Mouse (Mus musculus) MEL (cell line): ENCODE results near the gene Rdh11. TPM values are rescaled to one million over a fixed set of nuclear protein-coding genes. Genes with fewer than 3 reads are reported as not detected.

Source experiments
- DNase-seq: peaks from one replicate; pipeline ENCODE4 v3.0.0; 2011; ENCODE audit warnings: low read depth, low spot score
- H3K27ac ChIP-seq: 2 replicates; pipeline ENCODE4 v1.5.1; 2012; ENCODE audit warnings: low read depth, mild to moderate bottlenecking, control low read depth, low read length, moderate library complexity; ENCODE audit not compliant: control insufficient read depth
- H3K27me3 ChIP-seq, 2 experiments: fragments of 150-350 bp in 1 of 2; sonication (generic) in 1 of 2; 2 replicates each; pipeline ENCODE4 v1.6.1; 2012; ENCODE audit warnings: low read length in 2 of 2, mild to moderate bottlenecking in 2 of 2, improper control_type of control experiment in 1 of 2, moderate library complexity in 1 of 2; ENCODE audit not compliant: insufficient read depth in 2 of 2, control insufficient read depth in 1 of 2
- H3K36me3 ChIP-seq, 2 experiments: 2 replicates each; pipeline ENCODE4 v1.6.1; 2012 to 2014; ENCODE audit warnings: low read length in 2 of 2, improper control_type of control experiment in 1 of 2, inconsistent platforms in 1 of 2, mild to moderate bottlenecking in 1 of 2; ENCODE audit not compliant: insufficient read depth in 2 of 2, control insufficient read depth in 1 of 2
- H3K4me1 ChIP-seq, 2 experiments: fragments of 150-350 bp in 1 of 2; sonication (generic) in 1 of 2; 2 replicates each; pipeline ENCODE4 v1.6.1; 2012; ENCODE audit warnings: low read length in 2 of 2, improper control_type of control experiment in 1 of 2, mild to moderate bottlenecking in 1 of 2; ENCODE audit not compliant: insufficient read depth in 2 of 2, control insufficient read depth in 1 of 2
- H3K4me3 ChIP-seq, 2 experiments: fragments of 150-350 bp in 1 of 2; sonication (generic) in 1 of 2; 2 replicates each; pipeline ENCODE4 v1.5.1; 2012; ENCODE audit warnings: low read depth in 2 of 2, low read length in 2 of 2, mild to moderate bottlenecking in 2 of 2, moderate library complexity in 2 of 2, control low read depth in 1 of 2, improper control_type of control experiment in 1 of 2; ENCODE audit not compliant: control insufficient read depth in 1 of 2, insufficient read depth in 1 of 2
- H3K79me2 ChIP-seq: 2 replicates; pipeline ENCODE4 v1.6.1; 2012; ENCODE audit warnings: mild to moderate bottlenecking, low read length, moderate library complexity; ENCODE audit not compliant: control insufficient read depth, poor library complexity, insufficient read depth
- H3K9ac ChIP-seq: 2 replicates; pipeline ENCODE4 v1.6.1; 2012; ENCODE audit warnings: low read depth, mild to moderate bottlenecking, control low read depth, low read length, moderate library complexity; ENCODE audit not compliant: control insufficient read depth, poor library complexity, severe bottlenecking
- H3K9me3 ChIP-seq: fragments of 150-350 bp; sonication (generic); replicated peaks from 2 replicates; pipeline ENCODE4 v1.6.1; 2012; ENCODE audit warnings: mild to moderate bottlenecking, low read length, improper control_type of control experiment, moderate library complexity; ENCODE audit not compliant: insufficient read depth
- CHD1 ChIP-seq: IDR thresholded peaks from 2 replicates; pipeline ENCODE4 v1.6.1; 2012; ENCODE audit warnings: low read depth, mild to moderate bottlenecking, inconsistent platforms, low read length, improper control_type of control experiment
- CHD2 ChIP-seq: IDR thresholded peaks from 2 replicates; pipeline ENCODE4 v1.6.1; 2011; ENCODE audit warnings: low read length, improper control_type of control experiment
- CTCF ChIP-seq, 3 experiments: IDR thresholded peaks in 2 of 3; conservative IDR thresholded peaks in 1 of 3; 2 replicates each; pipeline ENCODE4 v1.5.1; 2011 to 2012; ENCODE audit warnings: low read length in 3 of 3, low read depth in 2 of 3, mild to moderate bottlenecking in 2 of 3, improper control_type of control experiment in 1 of 3, inconsistent platforms in 1 of 3, mixed read lengths in 1 of 3, moderate library complexity in 1 of 3; ENCODE audit not compliant: control insufficient read depth in 1 of 3, insufficient read depth in 1 of 3, poor library complexity in 1 of 3, severe bottlenecking in 1 of 3
- ELF1 ChIP-seq: IDR thresholded peaks from 2 replicates; pipeline ENCODE4 v1.6.1; 2014; ENCODE audit warnings: low read depth, mild to moderate bottlenecking, inconsistent platforms, low read length, improper control_type of control experiment, moderate library complexity
- EP300 ChIP-seq, 2 experiments: IDR thresholded peaks; 2 replicates each; pipeline ENCODE4 v1.6.1; 2011; ENCODE audit warnings: improper control_type of control experiment in 2 of 2, low read length in 2 of 2, low read depth in 1 of 2, mild to moderate bottlenecking in 1 of 2
- ETS1 ChIP-seq: IDR thresholded peaks from 2 replicates; pipeline ENCODE4 v1.6.1; 2012; ENCODE audit warnings: low read depth, mild to moderate bottlenecking, inconsistent platforms, low read length, improper control_type of control experiment, moderate library complexity
- GABPA ChIP-seq: IDR thresholded peaks from 2 replicates; pipeline ENCODE4 v1.6.1; 2012; ENCODE audit warnings: low read depth, mild to moderate bottlenecking, inconsistent platforms, low read length, improper control_type of control experiment, moderate library complexity
- GATA1 ChIP-seq: IDR thresholded peaks from 2 replicates; pipeline ENCODE4 v1.6.1; 2011; ENCODE audit warnings: low read depth, low read length, improper control_type of control experiment
- HCFC1 ChIP-seq: IDR thresholded peaks from 2 replicates; pipeline ENCODE4 v1.6.1; 2012; ENCODE audit warnings: low read depth, mild to moderate bottlenecking, inconsistent platforms, low read length, improper control_type of control experiment, moderate library complexity
- JUND ChIP-seq: IDR thresholded peaks from 2 replicates; pipeline ENCODE4 v1.6.1; 2011; ENCODE audit warnings: low read depth, mild to moderate bottlenecking, improper control_type of control experiment, low read length
- KAT2A ChIP-seq: conservative IDR thresholded peaks from 2 replicates; pipeline ENCODE4 v1.6.1; 2012; ENCODE audit warnings: low read depth, low read length, improper control_type of control experiment, inconsistent platforms
- MAFK ChIP-seq: IDR thresholded peaks from 2 replicates; pipeline ENCODE4 v1.6.1; 2011; ENCODE audit warnings: low read depth, mild to moderate bottlenecking, low read length, improper control_type of control experiment, borderline replicate concordance
- MAX ChIP-seq: IDR thresholded peaks from 2 replicates; pipeline ENCODE4 v1.6.1; 2011; ENCODE audit warnings: low read length, improper control_type of control experiment
- MAZ ChIP-seq: IDR thresholded peaks from 2 replicates; pipeline ENCODE4 v1.6.1; 2012; ENCODE audit warnings: low read depth, mild to moderate bottlenecking, inconsistent platforms, low read length, improper control_type of control experiment
- MEF2A ChIP-seq: IDR thresholded peaks from 2 replicates; pipeline ENCODE4 v1.6.1; 2014; ENCODE audit warnings: low read depth, mild to moderate bottlenecking, inconsistent platforms, low read length, improper control_type of control experiment; ENCODE audit not compliant: poor library complexity, insufficient replicate concordance, severe bottlenecking; ENCODE audit errors: extremely low read depth
- MXI1 ChIP-seq: IDR thresholded peaks from 2 replicates; pipeline ENCODE4 v1.6.1; 2011; ENCODE audit warnings: mild to moderate bottlenecking, low read depth, low read length, improper control_type of control experiment
- NELFE ChIP-seq: IDR thresholded peaks from 2 replicates; pipeline ENCODE4 v1.6.1; 2011; ENCODE audit warnings: low read depth, low read length, improper control_type of control experiment
- NRF1 ChIP-seq: IDR thresholded peaks from 2 replicates; pipeline ENCODE4 v1.6.1; 2014; ENCODE audit warnings: low read depth, mild to moderate bottlenecking, inconsistent platforms, low read length, improper control_type of control experiment, moderate library complexity; ENCODE audit not compliant: poor library complexity, insufficient read depth, severe bottlenecking
- POLR2A ChIP-seq, 2 experiments: IDR thresholded peaks; 2 replicates each; pipeline ENCODE4 v1.6.1; 2011 to 2012; ENCODE audit warnings: low read length in 2 of 2, mild to moderate bottlenecking in 2 of 2, control low read depth in 1 of 2, improper control_type of control experiment in 1 of 2, low read depth in 1 of 2, moderate library complexity in 1 of 2; ENCODE audit not compliant: control insufficient read depth in 1 of 2, insufficient read depth in 1 of 2, poor library complexity in 1 of 2
- POLR2AphosphoS2 ChIP-seq: IDR thresholded peaks from 2 replicates; pipeline ENCODE4 v1.6.1; 2011; ENCODE audit warnings: low read length, improper control_type of control experiment
- POLR2AphosphoS5 ChIP-seq: IDR thresholded peaks from 2 replicates; pipeline ENCODE4 v1.6.1; 2012; ENCODE audit warnings: low read depth, borderline replicate concordance, mild to moderate bottlenecking, inconsistent platforms, low read length, moderate library complexity, mixed read lengths
- RAD21 ChIP-seq: IDR thresholded peaks from 2 replicates; pipeline ENCODE4 v1.6.1; 2011; ENCODE audit warnings: mild to moderate bottlenecking, low read depth, low read length, improper control_type of control experiment
- RCOR1 ChIP-seq: IDR thresholded peaks from 2 replicates; pipeline ENCODE4 v1.6.1; 2012; ENCODE audit warnings: low read depth, mild to moderate bottlenecking, inconsistent platforms, low read length, improper control_type of control experiment
- SIN3A ChIP-seq: IDR thresholded peaks from 2 replicates; pipeline ENCODE4 v1.6.1; 2012; ENCODE audit warnings: low read length, improper control_type of control experiment, inconsistent platforms
- TAL1 ChIP-seq: IDR thresholded peaks from 2 replicates; pipeline ENCODE4 v1.6.1; 2012; ENCODE audit warnings: mild to moderate bottlenecking, inconsistent platforms, low read length, moderate library complexity, mixed read lengths
- TBP ChIP-seq: IDR thresholded peaks from 2 replicates; pipeline ENCODE4 v1.8.0; 2011; ENCODE audit warnings: low read depth, low read length, improper control_type of control experiment
- TCF12 ChIP-seq: IDR thresholded peaks from 2 replicates; pipeline ENCODE4 v1.6.1; 2014; ENCODE audit warnings: low read depth, mild to moderate bottlenecking, inconsistent platforms, low read length, improper control_type of control experiment, moderate library complexity
- UBTF ChIP-seq: IDR thresholded peaks from 2 replicates; pipeline ENCODE4 v1.6.1; 2012; ENCODE audit warnings: low read depth, mild to moderate bottlenecking, inconsistent platforms, low read length, improper control_type of control experiment, moderate library complexity, borderline replicate concordance; ENCODE audit not compliant: insufficient read depth
- USF1 ChIP-seq: IDR thresholded peaks from 2 replicates; pipeline ENCODE4 v1.6.1; 2014; ENCODE audit warnings: low read depth, mild to moderate bottlenecking, inconsistent platforms, low read length, improper control_type of control experiment, moderate library complexity
- USF2 ChIP-seq, 2 experiments: IDR thresholded peaks; 2 replicates each; pipeline ENCODE4 v1.6.1; 2011 to 2012; ENCODE audit warnings: improper control_type of control experiment in 2 of 2, low read length in 2 of 2, borderline replicate concordance in 1 of 2, inconsistent platforms in 1 of 2, low read depth in 1 of 2, mild to moderate bottlenecking in 1 of 2; ENCODE audit not compliant: insufficient read depth in 1 of 2
- ZC3H11A ChIP-seq: IDR thresholded peaks from 2 replicates; pipeline ENCODE4 v1.6.1; 2012; ENCODE audit warnings: low read depth, mild to moderate bottlenecking, inconsistent platforms, low read length, improper control_type of control experiment
- ZKSCAN1 ChIP-seq: IDR thresholded peaks from 2 replicates; pipeline ENCODE4 v1.6.1; 2012; ENCODE audit warnings: low read depth, mild to moderate bottlenecking, inconsistent platforms, low read length, improper control_type of control experiment, moderate library complexity
- ZMIZ1 ChIP-seq: IDR thresholded peaks from 2 replicates; pipeline ENCODE4 v1.6.1; 2012; ENCODE audit warnings: low read depth, mild to moderate bottlenecking, inconsistent platforms, low read length, improper control_type of control experiment, moderate library complexity
- ZNF384 ChIP-seq: IDR thresholded peaks from 2 replicates; pipeline ENCODE4 v1.6.1; 2012; ENCODE audit warnings: low read depth, mild to moderate bottlenecking, inconsistent platforms, low read length, improper control_type of control experiment
- polyA plus RNA-seq, 2 experiments: library from polyadenylated mRNA; stranded (reverse) in 1 of 2; unstranded in 1 of 2; fragments of >175 nt in 1 of 2; fragments of >200 nt in 1 of 2; gene quantifications; 2 replicates each; pipeline versions ENCODE4 v1.2.1 to v1.2.4; 2012; ENCODE audit warnings: low replicate concordance in 2 of 2, low read depth in 1 of 2; ENCODE audit not compliant: insufficient read length in 2 of 2, insufficient read depth in 1 of 2, missing spikeins in 1 of 2
- total RNA-seq: library from RNA; depleted of rRNA; stranded (reverse); fragments of 300-350 nt; gene quantifications from 2 replicates; pipeline ENCODE4 v1.2.3, GENCODE M21; 2012

Rdh11 gene
- total and polyA plus RNA-seq, 3 experiments, result 22.0 to 44.5 (median 29.8) TPM

DNA sequence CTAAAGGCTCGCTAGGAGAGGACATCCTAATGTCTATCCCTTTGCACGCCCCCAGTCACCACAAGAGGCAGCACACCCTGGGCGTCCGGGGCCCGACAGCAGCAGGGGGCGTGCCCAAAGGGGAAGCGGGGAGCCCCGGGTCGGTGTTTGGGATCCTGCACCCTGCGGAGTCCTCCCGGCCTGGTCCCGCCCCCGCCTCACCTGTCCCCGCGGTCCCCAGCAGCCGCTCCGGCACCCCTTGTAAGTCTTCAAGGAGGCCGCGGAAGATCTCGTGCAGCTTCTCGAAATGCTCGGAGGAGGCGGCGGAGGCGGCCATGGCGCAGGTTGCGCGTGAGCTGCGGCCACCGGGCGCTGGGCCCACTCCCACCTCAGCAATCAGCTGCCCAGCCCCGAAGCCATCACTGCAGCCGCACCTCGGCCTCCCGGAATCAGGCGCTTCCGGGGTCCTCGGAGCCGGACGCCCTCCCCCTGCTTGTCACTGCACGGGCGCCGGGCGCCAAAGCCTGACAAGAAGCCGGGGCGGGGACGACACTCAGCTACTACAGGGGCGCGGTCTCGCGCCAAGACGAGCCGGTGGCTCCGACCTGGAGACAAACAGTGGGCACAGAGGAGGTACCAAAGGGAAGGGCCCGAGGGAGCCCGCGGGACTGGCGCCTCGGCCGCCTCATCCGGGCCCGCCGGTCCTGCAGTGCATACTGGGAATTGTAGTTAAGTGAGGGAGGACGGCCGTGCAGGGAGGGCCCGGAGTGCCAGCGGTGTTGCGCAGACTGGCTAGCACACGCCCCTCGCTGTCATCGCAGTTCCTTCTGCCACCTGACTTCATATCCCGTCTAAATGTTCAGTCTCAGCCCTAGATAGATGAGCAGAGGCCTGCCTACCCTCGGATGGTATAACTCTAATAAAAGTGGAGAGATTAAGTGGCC is 19.8 kb downstream of the Rdh11 start, which contains the start of gene Vti1b:
Gene Vti1b (minus strand): TSS at position 649 of the 923 bp plus-strand sequence.
- Histone ChIP-seq H3K4me3 (peak within 1 kb of the TSS; percentile 77 to 88), H3K27ac (peak within 1 kb of the TSS; percentile 96), H3K27me3 (no peaks in the 10 kb centered on the region), H3K36me3 (peaks cover 0 to 22% of the 10 kb centered on the region in 2 experiments), H3K4me1 (peaks cover 9 to 10% of the 10 kb centered on the region in 2 experiments), H3K9ac (peak within 1 kb of the TSS; percentile 98), H3K9me3 (no peaks in the 10 kb centered on the region), H3K79me2 (peaks cover 21% of the 10 kb centered on the region)
- TF ChIP-seq UBTF, result no peak
- TF ChIP-seq MEF2A, result no peak
- no peak for TF ChIP-seq ZNF384
- peak; percentile 38; the same call in 1 of the 2 replicates for TF ChIP-seq POLR2AphosphoS2
- TF ChIP-seq TAL1, result no peak
- TF ChIP-seq MAZ, result peak; percentile 63; the same call in 1 of the 2 replicates
- peak; percentile 97 for TF ChIP-seq MXI1
- TF ChIP-seq TCF12, result peak; percentile 26; the same call in 1 of the 2 replicates
- TF ChIP-seq GABPA, result no peak
- no peak for TF ChIP-seq RCOR1
- TF ChIP-seq EP300 (IDR thresholded peaks at IDR 0.05; ENCODE audit: low read depth in 1 of 2, low read length in 2 of 2), result no peak
- TF ChIP-seq MAX, result peak; percentile 99
- no peak for TF ChIP-seq GATA1
- TF ChIP-seq USF1, result peak; percentile 67
- TF ChIP-seq NRF1, result peak; percentile 68
- peak; percentile 68; the same call in 1 of the 2 replicates for TF ChIP-seq TBP
- no peak for TF ChIP-seq CHD1
- no peak for TF ChIP-seq POLR2AphosphoS5
- peak; percentile 87; the same call in 1 of the 2 replicates for TF ChIP-seq KAT2A
- TF ChIP-seq JUND, result no peak
- peak; percentile 88 for TF ChIP-seq SIN3A
- no peak for TF ChIP-seq RAD21
- TF ChIP-seq ZC3H11A, result no peak
- TF ChIP-seq CHD2, result no peak
- TF ChIP-seq ELF1, result peak; percentile 95
- peak in 2 of 3 experiments; percentile 46 to 48; a peak in 5 of 6 replicates for TF ChIP-seq CTCF (IDR thresholded peaks at IDR 0.05 in 2 of 3, conservative IDR thresholded peaks at IDR 0.05 in 1 of 3; ENCODE audit: control insufficient read depth in 1 of 3, insufficient read depth in 1 of 3, low read depth in 2 of 3, low read length in 3 of 3, poor library complexity in 1 of 3, severe bottlenecking in 1 of 3)
- TF ChIP-seq HCFC1, result peak; percentile 97
- peak; percentile 54; the same call in 1 of the 2 replicates for TF ChIP-seq NELFE
- no peak for TF ChIP-seq ZKSCAN1
- TF ChIP-seq POLR2A (IDR thresholded peaks at IDR 0.05; ENCODE audit: control insufficient read depth in 1 of 2, insufficient read depth in 1 of 2, low read depth in 1 of 2, low read length in 2 of 2, poor library complexity in 1 of 2), result peak; percentile 52 to 63; a peak in 3 of 4 replicates
- no peak for TF ChIP-seq USF2 (IDR thresholded peaks at IDR 0.05; ENCODE audit: borderline replicate concordance in 1 of 2, insufficient read depth in 1 of 2, low read depth in 1 of 2, low read length in 2 of 2)
- TF ChIP-seq ZMIZ1, result peak; percentile 28; the same call in 1 of the 2 replicates
- TF ChIP-seq ETS1, result no peak; the same call in 1 of the 2 replicates
- no peak for TF ChIP-seq MAFK
- DNase-seq, result peak; percentile 96
